Mouse (Mus musculus) 3T3-L1 (cell line): ENCODE results near the gene Otulin.

Experiments used
- DNase-seq: peaks from one replicate; pipeline ENCODE4 v3.0.0-alpha.2; 2015; ENCODE audit warnings: low read depth, low spot score

The Otulin gene

GRCm38 (mm10) chr15:27579853-27580252 is 50.6 kb downstream of the Otulin start:
- no peak for DNase-seq

GRCm38 (mm10) chr15:27578918-27579317 is 51.6 kb downstream of the Otulin start:
- DNase-seq: no peak

DNA sequence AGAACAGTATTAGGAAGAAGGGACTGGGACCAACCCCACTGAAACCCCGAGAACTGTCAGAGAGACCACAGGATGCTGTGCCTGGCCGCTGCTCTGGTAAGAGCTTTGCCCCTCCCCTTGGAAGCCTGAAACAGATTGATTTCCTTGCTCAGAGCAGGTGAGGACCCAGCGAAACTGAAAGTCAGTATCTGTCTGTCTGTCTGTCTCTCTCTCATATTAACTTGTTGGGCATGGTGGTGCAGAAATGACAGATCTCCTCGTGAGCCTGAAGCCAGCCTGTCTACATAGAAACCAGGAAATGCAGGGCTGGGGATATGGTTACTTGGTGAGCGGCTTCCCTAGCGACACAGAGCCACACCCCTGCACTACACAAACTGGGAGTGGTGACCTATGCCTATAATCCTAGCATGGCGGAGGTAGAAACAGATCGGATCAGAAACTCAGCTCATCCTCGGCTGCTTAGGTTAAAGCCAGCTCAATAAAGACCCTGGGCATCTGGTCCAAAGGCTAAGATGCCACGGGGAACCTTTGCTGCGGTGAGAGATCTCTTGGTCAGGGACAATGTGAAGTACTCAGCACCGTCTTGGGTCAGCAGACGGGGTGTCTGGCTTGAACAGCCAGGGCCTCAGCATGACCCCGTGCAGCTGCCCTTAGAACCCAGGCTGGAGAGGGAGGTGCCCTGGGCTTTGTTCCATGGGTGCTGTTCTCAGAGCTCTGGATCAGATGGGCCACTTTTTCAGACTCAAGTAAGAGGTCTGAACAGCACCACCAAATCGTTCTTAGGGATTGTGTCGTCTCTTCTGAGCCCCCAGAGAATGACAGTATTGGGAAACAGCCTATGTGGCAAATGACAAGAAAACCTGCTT is 52.3 kb downstream of the Otulin start:
- no peak for DNase-seq

DNA sequence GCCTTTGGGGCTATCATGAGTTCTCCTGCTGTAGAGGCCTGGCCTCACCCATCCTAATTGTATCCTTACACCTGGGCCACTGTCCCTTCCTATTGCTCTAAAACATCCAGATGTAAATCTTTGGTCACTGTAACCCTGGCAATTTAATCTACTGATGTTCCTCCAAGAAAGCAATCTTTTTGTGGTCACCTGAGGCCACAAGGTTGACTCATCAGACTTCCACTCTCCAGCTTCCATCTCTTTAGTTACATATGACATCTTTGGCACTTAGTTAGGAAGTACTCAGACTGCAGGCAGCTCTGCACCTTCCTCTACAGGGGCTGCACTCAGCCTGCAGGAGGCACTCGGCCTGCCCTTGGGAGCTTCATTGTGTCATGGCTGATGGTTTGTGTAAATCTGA is 53.6 kb downstream of the Otulin start:
- DNase-seq: peak; percentile 56

DNA sequence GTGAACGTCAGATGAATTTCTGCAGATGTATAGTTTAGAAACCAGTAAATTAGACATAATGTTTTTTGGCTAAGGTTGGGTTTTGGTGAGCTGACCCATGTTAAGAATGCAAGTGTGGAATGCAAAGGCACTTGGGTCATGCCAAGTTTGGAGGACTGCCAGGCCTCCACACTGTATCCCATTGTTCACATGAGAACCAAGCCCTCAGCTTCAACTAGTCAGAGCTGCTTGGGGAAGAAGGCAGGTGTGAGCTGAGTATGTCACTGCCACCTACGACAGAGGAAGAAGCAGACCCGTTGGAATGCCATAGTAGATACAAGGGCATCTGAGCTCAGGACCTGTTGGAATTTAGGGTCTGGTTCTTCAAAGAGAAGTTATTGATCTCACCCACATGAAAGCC is 54.6 kb downstream of the Otulin start:
- peak; percentile 82 for DNase-seq

GRCm38 (mm10) chr15:27574992-27575781 is 55.3 kb downstream of the Otulin start:
- DNase-seq: no peak

GRCm38 (mm10) chr15:27571179-27571578 is 59.3 kb downstream of the Otulin start:
- no peak for DNase-seq

DNA sequence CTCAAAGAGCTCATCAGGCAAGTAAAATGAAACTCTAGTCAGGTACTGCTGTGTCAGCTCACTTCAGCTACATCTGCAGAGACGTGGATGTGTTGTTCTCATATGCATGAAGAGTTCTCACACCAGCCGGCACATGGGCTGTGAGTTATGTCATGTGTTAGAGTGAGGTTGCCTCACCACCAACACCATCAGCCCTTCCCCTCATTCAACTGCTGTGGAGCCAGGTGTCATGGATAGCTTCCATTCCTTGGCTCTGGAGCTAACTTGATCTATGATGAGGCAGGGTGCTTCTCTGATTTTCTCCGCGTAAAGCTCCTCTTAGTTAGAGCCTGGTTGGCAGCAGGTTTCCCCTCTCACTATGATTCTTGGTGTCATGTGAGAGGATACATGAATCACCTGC is 60.1 kb downstream of the Otulin start:
- DNase-seq: no peak

DNA sequence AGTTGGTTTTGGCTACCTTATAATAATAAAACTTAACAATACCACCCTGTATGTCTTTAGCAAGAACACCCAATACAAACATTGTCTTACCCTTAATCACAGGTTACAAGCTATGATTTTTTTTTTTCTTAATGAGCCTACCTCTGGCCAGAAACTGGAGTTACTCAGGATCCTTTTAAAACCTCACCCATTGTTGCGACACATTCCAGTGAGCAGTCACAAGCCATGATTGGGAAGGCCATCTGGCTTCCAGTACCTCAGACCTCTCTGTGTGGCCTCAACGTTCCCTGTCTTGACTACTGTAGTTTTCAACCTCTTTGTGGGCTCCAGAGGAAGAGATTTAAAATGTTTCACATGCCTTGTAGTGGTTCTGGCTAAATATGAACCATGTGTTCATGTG is 60.6 kb downstream of the Otulin start:
- peak; percentile 76 for DNase-seq

DNA sequence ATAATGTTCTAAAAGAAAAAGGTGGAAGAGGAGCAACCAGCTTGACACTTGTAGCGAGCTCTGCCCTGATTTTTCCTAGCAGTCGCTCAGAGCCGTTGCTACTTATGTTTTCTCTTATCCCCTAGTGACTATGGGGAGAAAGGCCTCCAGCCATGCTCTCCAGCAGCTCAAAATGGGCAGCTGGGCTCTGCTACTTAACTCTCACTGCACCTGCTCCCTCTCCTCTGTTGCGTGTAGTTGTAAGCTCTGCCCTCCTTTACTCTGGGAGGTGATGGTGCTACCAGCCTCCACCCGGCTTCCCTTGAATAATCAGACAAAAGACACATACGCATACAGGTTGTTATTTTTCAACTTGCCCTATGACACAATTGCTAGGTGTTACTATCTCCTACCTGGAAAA is 62.1 kb downstream of the Otulin start:
- DNase-seq: no peak

GRCm38 (mm10) chr15:27567356-27567755 is 63.1 kb downstream of the Otulin start:
- DNase-seq: no peak

DNA sequence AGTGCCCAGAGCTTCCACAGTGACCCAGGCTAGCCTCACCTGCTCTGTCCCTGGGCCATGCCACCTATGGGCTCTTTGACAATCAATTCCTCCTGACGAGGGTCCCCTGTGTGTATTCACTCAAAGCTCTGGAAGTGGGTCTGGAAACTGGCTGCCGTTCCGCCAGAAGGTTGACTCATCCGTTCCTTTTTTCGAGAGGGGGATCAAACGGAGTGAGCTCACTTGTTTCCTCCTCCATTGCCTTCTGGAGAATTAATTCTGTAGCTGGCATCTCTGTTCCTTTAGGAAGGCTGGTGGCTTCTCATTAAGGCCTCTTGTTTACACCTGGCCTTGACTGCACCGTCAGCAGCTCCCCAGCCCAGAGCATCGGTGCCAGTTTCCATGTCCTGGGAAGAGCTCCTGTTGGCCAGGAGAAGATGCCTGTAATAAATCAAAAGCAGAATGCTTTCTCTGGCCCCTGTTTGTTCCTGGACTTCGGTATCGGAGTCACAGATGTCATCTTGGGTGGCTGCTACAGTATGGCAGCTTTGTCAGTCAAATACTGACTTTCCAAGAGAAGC is 64.8 kb downstream of the Otulin start:
- DNase-seq: no peak

- DNase-seq: peak; percentile 47
These were observed 66.1 kb downstream of the Otulin start for GRCm38 (mm10) chr15:27564106-27565100.

- DNase-seq: no peak
These were observed 70.2 kb downstream of the Otulin start for GRCm38 (mm10) chr15:27560315-27560714.

DNA sequence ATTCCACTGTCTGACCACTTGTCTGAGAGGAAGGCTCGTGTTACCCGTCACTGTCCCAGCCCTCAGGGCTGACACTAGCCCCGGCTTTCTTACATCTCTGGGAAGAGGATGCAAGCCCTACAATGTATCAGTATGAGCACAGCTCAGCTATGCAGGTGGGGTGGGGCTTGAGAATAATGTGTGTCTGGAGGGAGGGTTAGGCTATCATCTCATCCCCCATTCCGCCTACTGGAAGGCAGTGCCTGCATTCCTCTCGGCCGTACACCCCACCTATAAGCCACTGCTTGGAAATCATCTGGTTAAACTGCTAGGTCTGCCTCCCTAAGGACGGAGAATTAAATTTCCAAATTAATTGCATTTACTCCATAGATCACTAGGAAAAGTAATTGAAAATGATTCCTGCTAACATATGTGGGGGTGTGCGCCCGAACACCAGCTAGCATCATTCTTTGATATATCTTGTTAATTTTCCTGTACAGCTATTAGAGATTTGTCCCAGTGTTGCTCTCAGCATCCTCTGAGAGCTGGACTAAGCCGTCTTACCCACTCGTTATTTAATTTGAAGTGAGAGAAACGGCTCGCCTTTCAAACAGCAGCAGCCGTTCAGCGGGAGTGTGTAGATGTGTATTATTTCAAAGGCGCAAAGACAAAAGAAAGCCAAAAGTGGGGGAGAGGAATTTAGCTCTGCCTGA is 71.9 kb downstream of the Otulin start:
- DNase-seq: no peak

DNA sequence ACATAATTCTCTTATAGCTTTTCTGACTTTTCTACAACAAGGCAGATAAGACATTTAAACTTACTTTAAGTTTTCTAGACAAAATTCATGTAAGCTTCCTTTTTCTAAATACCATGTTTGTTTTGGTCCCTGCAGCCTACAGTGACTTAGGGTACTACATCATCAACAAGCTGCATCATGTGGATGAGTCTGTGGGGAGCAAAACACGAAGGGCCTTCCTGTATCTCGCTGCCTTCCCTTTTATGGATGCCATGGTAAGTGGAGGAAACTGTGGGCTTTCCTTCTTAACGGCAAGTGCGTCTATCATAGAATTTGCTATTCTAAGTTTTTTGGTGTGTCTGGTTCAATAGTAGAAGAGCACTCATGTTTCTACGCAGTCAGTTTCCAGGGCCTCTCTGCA is 76.9 kb downstream of the Otulin start:
- no peak for DNase-seq

DNA sequence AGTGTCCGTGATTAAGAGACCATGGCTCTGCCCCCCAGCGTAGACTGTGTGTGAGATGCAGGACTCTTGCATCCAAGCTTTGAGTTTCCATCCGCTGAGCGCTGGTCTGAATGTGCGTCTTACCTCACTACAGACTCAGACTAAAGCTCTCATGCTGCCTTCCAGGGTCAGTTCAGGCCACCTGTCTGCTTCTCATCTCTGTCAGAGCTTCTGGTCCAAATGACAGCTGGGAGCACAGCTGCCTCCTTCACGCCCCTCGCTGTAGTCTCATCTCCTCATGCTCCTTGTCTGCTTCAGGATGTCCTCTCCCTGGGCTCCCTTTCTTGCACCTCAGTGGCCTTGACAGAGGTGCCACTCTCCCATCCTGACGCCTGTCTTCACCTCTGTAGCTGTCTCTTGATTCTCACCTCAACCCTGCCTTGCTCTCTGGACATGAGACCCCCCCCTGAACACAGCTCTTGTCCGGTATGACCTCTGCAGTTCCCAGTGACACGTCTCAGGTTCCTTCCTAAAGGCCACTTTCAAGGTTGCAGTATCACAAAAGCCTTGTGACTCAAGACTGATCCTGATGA is 78.3 kb downstream of the Otulin start:
- no peak for DNase-seq

DNA sequence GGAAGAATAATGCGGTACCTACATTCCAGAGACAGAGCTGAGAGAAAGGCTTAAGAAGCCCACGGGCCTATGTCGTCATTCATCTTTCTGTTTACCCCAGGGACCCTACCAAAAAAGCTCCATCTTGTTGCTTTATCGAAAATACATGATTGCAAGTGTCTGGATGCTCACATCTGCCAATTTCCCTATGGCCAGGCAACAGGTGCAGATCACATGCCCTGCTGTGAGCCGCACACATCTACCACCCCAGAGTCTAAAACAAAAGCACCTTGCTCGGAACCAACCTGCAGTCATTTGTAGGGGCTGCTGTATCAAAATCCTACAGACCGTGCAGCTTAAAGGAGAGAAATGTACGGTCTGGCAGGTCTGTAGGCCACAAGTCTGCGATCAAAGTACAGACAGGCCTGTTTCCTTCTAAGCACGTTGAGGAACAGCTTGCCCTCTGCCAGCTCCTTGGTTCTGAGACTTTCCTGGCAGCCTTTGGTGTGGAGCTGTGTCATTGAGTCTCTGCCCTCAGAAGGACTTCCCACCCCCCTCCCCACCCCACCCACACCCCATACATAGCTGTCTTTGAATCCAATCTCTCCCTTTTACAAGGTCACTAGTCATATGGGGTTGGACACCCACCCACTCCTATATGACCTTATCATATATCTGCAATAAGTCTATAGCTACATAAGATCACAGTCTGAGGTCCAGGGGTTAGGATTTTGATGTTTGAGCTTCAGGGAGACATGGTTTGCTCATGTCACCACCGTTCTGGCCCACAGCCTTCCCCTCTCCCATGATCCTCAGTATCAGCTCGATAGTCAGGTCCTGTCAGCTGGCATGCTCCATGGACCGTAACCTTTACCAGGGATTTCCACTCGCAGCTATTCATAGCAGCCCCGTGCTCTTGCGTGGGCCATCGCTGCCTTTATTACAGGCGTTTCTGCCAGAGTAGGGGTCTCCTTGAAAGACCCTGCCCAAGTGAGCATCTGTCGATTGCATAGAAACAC is 79.1 kb downstream of the Otulin start:
- no peak for DNase-seq

DNA sequence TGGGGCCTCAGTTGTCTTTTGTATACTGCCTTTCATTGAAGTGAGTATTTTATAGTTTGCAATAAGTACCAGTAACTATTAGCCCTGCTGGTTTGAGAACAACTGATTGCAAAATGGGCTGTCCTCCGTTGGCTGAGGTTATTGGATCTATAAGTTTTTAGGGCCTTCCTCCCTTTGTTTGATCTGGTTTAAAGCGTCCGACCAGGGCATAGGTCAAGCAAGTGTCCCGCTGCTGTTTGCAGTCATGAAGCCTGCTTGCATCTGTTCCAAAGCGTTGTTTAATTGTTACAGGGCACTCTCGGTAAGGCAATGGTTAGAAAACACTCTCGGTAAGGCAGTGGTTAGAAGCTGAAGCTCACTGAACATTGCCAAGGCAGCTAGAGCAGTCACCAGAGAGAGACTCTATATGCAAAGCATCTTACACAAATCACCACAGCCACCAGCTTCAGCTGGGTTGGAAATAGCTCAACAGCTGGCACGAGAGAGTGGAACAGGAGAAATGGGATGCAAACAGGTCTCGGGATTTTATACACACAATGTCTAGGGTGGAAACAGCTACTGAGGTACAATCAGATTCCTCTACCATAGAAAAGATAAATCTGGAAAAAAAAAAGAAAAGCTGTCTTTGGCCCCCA is 80.0 kb downstream of the Otulin start:
- DNase-seq: no peak
